Mouse (Mus musculus) midbrain, postnatal 0 days (tissue): ENCODE measurements around the gene Il5. TPM values are rescaled to one million over a fixed set of nuclear protein-coding genes. Genes with fewer than 3 reads are reported as not detected.

Experiments
- ATAC-seq: fragments of 200-750 bp; cut with Nextera tagmentation; 2 replicates; pipeline ENCODE4 v1.8.0; 2017; ENCODE audit warnings: moderate number of reproducible peaks, mild to moderate bottlenecking, moderate TSS enrichment, moderate library complexity; ENCODE audit not compliant: low FRiP score
- DNase-seq: peaks from one replicate; pipeline ENCODE4 v3.0.0-alpha.2; 2015; ENCODE audit warnings: low spot score
- H3K27ac ChIP-seq: fragments of 300-500 bp; sonication (generic); 2 replicates; pipeline ENCODE4 v1.5.1; 2014; ENCODE audit warnings: low read depth, mild to moderate bottlenecking, low read length, mixed read lengths
- H3K27me3 ChIP-seq: fragments of 300-500 bp; sonication (generic); 2 replicates; pipeline ENCODE4 v1.6.1; 2014; ENCODE audit warnings: low read length, control low read depth, mixed read lengths; ENCODE audit not compliant: insufficient read depth
- H3K36me3 ChIP-seq: fragments of 300-500 bp; sonication (generic); 2 replicates; pipeline ENCODE4 v1.6.1; 2014; ENCODE audit warnings: low read length, control low read depth, mixed read lengths; ENCODE audit not compliant: insufficient read depth
- H3K4me1 ChIP-seq: fragments of 300-500 bp; sonication (generic); 2 replicates; pipeline ENCODE4 v1.6.1; 2014; ENCODE audit warnings: mild to moderate bottlenecking, control low read depth, antibody characterized with exemption, low read length, mixed read lengths; ENCODE audit not compliant: insufficient read depth
- H3K4me2 ChIP-seq: fragments of 300-500 bp; sonication (generic); 2 replicates; pipeline ENCODE4 v1.6.1; 2014; ENCODE audit warnings: low read depth, mild to moderate bottlenecking, low read length, mixed read lengths; ENCODE audit not compliant: poor library complexity, severe bottlenecking
- H3K4me3 ChIP-seq: fragments of 300-500 bp; sonication (generic); 2 replicates; pipeline ENCODE4 v1.5.1; 2014; ENCODE audit warnings: low read depth, mild to moderate bottlenecking, low read length, moderate library complexity
- H3K9ac ChIP-seq: fragments of 300-500 bp; sonication (generic); replicated peaks from 2 replicates; pipeline ENCODE4 v1.6.1; 2014; ENCODE audit warnings: mild to moderate bottlenecking, low read length, moderate library complexity, mixed read lengths; ENCODE audit not compliant: poor library complexity, severe bottlenecking
- H3K9me3 ChIP-seq: fragments of 300-500 bp; sonication (generic); 2 replicates; pipeline ENCODE4 v1.6.1; 2016; ENCODE audit warnings: low read length, control low read depth
- CTCF ChIP-seq: IDR thresholded peaks from 2 replicates; pipeline ENCODE4 v1.5.1; 2016; ENCODE audit warnings: antibody characterized with exemption, mild to moderate bottlenecking
- WGBS: fragments of 180-500 bp; shearing (Covaris S2); extraction: QIAGEN DNeasy Blood & Tissue Kit; methylation state at CpG from one replicate; pipeline ENCODE4 v1.1.7; 2014; 5-methylcytosine and 5-hydroxymethylcytosine counted together
- polyA plus RNA-seq: library from polyadenylated mRNA; unstranded; fragments of >200 nt; fragmentation: Nextera tagmentation; extraction: Ambion mirVana; gene quantifications from 2 replicates; pipeline ENCODE4 v1.2.1, GENCODE M21; 2015
- total RNA-seq: library from RNA; depleted of rRNA; stranded (reverse); fragments of >200 nt; gene quantifications from 2 replicates; pipeline ENCODE4 v1.2.3, GENCODE M21; 2014

The Il5 gene
- total and polyA plus RNA-seq, 2 experiments from 2014 or later, result 0.30 TPM; not detected in 1

DNA sequence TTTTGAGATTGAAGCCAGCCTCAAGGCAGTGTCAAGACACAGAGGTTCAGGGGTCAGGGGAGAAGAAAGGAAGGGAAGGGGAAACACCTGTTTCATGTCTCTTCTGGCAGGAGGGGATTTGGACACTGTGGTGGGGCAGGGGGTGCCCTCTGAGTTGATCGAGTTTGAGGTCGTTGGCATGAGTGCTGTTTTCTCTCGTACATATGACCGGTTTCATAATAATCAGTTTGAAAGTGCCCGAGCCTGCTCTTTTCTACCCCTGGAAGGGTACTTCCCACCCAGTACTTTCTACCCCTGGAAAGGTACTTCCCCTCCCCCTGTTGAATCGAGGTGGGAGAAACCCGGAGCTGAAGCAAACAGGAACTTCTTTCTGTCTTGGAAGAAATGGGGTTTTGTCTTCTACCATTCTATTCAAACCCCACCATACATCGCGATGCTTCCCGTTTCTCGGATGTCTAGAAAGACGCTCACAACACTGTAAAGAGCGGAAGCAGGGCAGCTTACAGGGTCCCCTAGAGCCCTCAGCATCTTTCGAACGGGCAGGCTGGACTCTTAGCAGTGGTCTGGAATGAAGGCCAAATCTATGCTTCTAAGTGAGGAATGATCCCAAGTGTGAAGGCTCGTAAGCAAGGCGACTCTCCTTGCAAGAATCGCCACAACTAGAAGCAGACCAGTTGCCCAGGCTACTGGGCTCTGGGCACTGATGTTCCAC is 14.5 kb downstream of the Il5 start:
- 69% methylated on average over 18 of the region's 18 CpGs for WGBS
- no peak overlapping the region for H3K27ac ChIP-seq
- no peak overlapping the region for H3K4me2 ChIP-seq
- H3K4me1 ChIP-seq, result no peaks in the 10 kb centered on the region
- TF ChIP-seq CTCF, result no peak
- DNase-seq (no peak), ATAC-seq (no peak)
- H3K36me3 ChIP-seq, result no peaks in the 10 kb centered on the region
- H3K27me3 ChIP-seq, result no peaks in the 10 kb centered on the region
- H3K9ac ChIP-seq, result no peak overlapping the region
- H3K4me3 ChIP-seq, result no peak overlapping the region
- H3K9me3 ChIP-seq, result no peaks in the 10 kb centered on the region

DNA sequence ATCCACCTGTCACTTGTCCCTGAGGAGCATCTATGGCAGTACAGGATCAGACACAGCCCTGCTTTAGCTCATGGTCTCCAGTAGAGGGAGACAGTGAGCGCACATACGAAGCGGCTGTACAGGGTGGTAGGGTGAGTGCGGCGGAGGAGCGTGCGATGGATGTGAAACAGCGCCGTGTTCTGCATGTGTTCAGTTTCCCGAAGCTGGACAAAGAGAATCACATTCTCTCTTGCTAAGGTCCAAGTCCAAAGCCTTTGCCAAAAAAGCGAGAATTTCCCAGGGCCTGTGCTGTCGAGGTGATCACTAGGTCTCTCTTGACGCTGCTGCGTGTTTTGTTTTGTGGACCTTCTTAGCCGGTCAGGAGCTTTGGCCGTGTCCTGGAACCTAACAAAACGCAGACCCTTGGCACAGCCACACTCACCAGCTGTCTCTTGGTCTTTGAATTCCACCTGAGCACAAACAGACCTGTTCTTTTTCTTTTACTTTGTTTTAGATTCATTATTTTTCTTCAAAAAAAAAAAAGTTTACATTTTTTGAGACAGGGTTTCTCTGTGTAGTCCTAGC is 15.2 kb downstream of the Il5 start:
- peak; percentile 95 for TF ChIP-seq CTCF
- 21% methylated on average over 17 of the region's 17 CpGs for WGBS
- H3K4me2 ChIP-seq, result peak overlapping the region; percentile 36
- no peaks in the 10 kb centered on the region for H3K4me1 ChIP-seq
- no peak overlapping the region for H3K27ac ChIP-seq
- H3K9ac ChIP-seq, result no peak overlapping the region
- H3K27me3 ChIP-seq, result no peaks in the 10 kb centered on the region
- peak; percentile 89 for DNase-seq
- no peaks in the 10 kb centered on the region for H3K36me3 ChIP-seq
- ATAC-seq, result peak; percentile 77
- no peaks in the 10 kb centered on the region for H3K9me3 ChIP-seq
- H3K4me3 ChIP-seq, result no peak overlapping the region

GRCm38 (mm10) chr11:53736771-53737572 is 16.4 kb downstream of the Il5 start:
- DNase-seq, result peak; percentile 84
- peak; percentile 49; the same call in 1 of the 2 replicates for ATAC-seq
- no peaks in the 10 kb centered on the region for H3K27me3 ChIP-seq
- no peak overlapping the region for H3K4me2 ChIP-seq
- no peak overlapping the region for H3K27ac ChIP-seq
- H3K4me1 ChIP-seq, result no peaks in the 10 kb centered on the region
- no peak overlapping the region for H3K9ac ChIP-seq
- H3K9me3 ChIP-seq, result no peaks in the 10 kb centered on the region
- WGBS, result 46% methylated on average over 14 of the region's 14 CpGs
- no peaks in the 10 kb centered on the region for H3K36me3 ChIP-seq
- TF ChIP-seq CTCF, result peak; percentile 80
- H3K4me3 ChIP-seq, result no peak overlapping the region

- Histone ChIP-seq H3K4me3 (no peak overlapping the region), H3K9me3 (no peaks in the 10 kb centered on the region), H3K9ac (no peak overlapping the region), H3K4me1 (no peaks in the 10 kb centered on the region), H3K36me3 (no peaks in the 10 kb centered on the region), H3K27ac (no peak overlapping the region), H3K4me2 (no peak overlapping the region), H3K27me3 (no peaks in the 10 kb centered on the region)
- peak; percentile 49; the same call in 1 of the 2 replicates for ATAC-seq
- 34% methylated on average over 6 of the region's 6 CpGs for WGBS
- peak; percentile 50 for DNase-seq
- peak; percentile 58 for TF ChIP-seq CTCF
Observed at GRCm38 (mm10) chr11:53737573-53737946, 17.0 kb downstream of the Il5 start.

GRCm38 (mm10) chr11:53742353-53742752 is 21.8 kb downstream of the Il5 start:
- no peak overlapping the region for H3K27ac ChIP-seq
- TF ChIP-seq CTCF, result peak; percentile 26; the same call in 1 of the 2 replicates
- no peak overlapping the region for H3K9ac ChIP-seq
- H3K4me2 ChIP-seq, result no peak overlapping the region
- H3K27me3 ChIP-seq, result no peaks in the 10 kb centered on the region
- no peak overlapping the region for H3K4me3 ChIP-seq
- H3K36me3 ChIP-seq, result no peaks in the 10 kb centered on the region
- no peaks in the 10 kb centered on the region for H3K4me1 ChIP-seq
- DNase-seq (peak; percentile 31), ATAC-seq (no peak)
- 7% methylated on average over 5 of the region's 5 CpGs for WGBS
- H3K9me3 ChIP-seq, result no peaks in the 10 kb centered on the region

- ATAC-seq (no peak), DNase-seq (no peak)
- TF ChIP-seq CTCF, result 0 out of 2 replicates have a peak, but pooled peaks have one; percentile 8
- no peaks in the 10 kb centered on the region for H3K4me1 ChIP-seq
- no peak overlapping the region for H3K27ac ChIP-seq
- no peak overlapping the region for H3K4me2 ChIP-seq
- no peaks in the 10 kb centered on the region for H3K9me3 ChIP-seq
- no peak overlapping the region for H3K9ac ChIP-seq
- no peaks in the 10 kb centered on the region for H3K36me3 ChIP-seq
- H3K27me3 ChIP-seq, result no peaks in the 10 kb centered on the region
- 92% methylated on average over 2 of the region's 2 CpGs for WGBS
- no peak overlapping the region for H3K4me3 ChIP-seq
Observed at GRCm38 (mm10) chr11:53745260-53745659, 24.7 kb downstream of the Il5 start.
